In genomic region chr11:20304341-20304740, GRCm38 (mm10) we compare ENCODE assay signal across 9 mouse cellular contexts. TPM values are rescaled to one million over a fixed set of nuclear protein-coding genes. Genes with fewer than 3 reads are reported as not detected.
DNase-seq lines count a peak whose midpoint lies in the region; ATAC-seq lines count a peak whose summit lies in the region.
"Had no signal": no experiment of that assay in that cellular context is flagged by ENCODE, and none has a peak within 500 bp of the region (broad histone marks: within the 10 kb centered on the region; RNA-seq: fewer than 3 reads in every experiment).

No protein-coding gene starts in this region.

- H3K27ac ChIP-seq in forebrain, embryonic 10.5 days: no peak overlapping the region
- H3K27ac ChIP-seq in forebrain, embryonic 12.5 days: no peak overlapping the region
- H3K27ac ChIP-seq: midbrain, embryonic 12.5 days had no signal

- H3K4me2 ChIP-seq in forebrain, embryonic 12.5 days: no peak overlapping the region
- H3K4me2 ChIP-seq: midbrain, embryonic 12.5 days had no signal

- no peak overlapping the region for H3K9ac ChIP-seq in forebrain, embryonic 12.5 days
- H3K9ac ChIP-seq: midbrain, embryonic 12.5 days had no signal

- peak; percentile 29 for DNase-seq in forebrain, embryonic 10.5 days (ENCODE audit: extremely low spot score, low spot score)
- DNase-seq in right cerebral cortex, adult 2 months (ENCODE audit: low spot score in 2 of 2): peak; percentile 48 to 62
- DNase-seq in right cerebral cortex, postnatal 25 days: no peak
- peak; percentile 59 to 82 for DNase-seq in cerebellum, postnatal 14 days
- peak; percentile 42 for DNase-seq in kidney, postnatal 10 days

- H3K9me3 ChIP-seq in forebrain, embryonic 10.5 days: no peaks in the 10 kb centered on the region
- no peaks in the 10 kb centered on the region for H3K9me3 ChIP-seq in forebrain, embryonic 12.5 days
- H3K9me3 ChIP-seq: midbrain, embryonic 12.5 days had no signal

- WGBS in forebrain, embryonic 10.5 days: 67% methylated on average over 6 of the region's 6 CpGs
- 73% methylated on average over 6 of the region's 6 CpGs for WGBS in forebrain, embryonic 12.5 days

- no peaks in the 10 kb centered on the region for H3K4me1 ChIP-seq in forebrain, embryonic 10.5 days
- H3K4me1 ChIP-seq in forebrain, embryonic 12.5 days: no peaks in the 10 kb centered on the region
- H3K4me1 ChIP-seq: midbrain, embryonic 12.5 days had no signal

- H3K36me3 ChIP-seq in forebrain, embryonic 10.5 days (replicated peaks): peaks cover 64% of the 10 kb centered on the region
- peaks cover 56% of the 10 kb centered on the region for H3K36me3 ChIP-seq in forebrain, embryonic 12.5 days (replicated peaks)

- no peak overlapping the region for H3K4me3 ChIP-seq in forebrain, embryonic 10.5 days
- no peak overlapping the region for H3K4me3 ChIP-seq in forebrain, embryonic 12.5 days (replicated peaks)
- H3K4me3 ChIP-seq: midbrain, embryonic 12.5 days had no signal

- no peak for ATAC-seq in forebrain, embryonic 12.5 days (ENCODE audit: low FRiP score)
- ATAC-seq in megakaryocyte progenitor cell, adult 5-6 weeks (replicated peaks; ENCODE audit: poor library complexity): peak; percentile 65
- no peak for ATAC-seq in inflammation-experienced regulatory T-cells, adult 6 months

- H3K27me3 ChIP-seq in forebrain, embryonic 10.5 days (ENCODE audit: poor library complexity, severe bottlenecking): no peaks in the 10 kb centered on the region
- H3K27me3 ChIP-seq in forebrain, embryonic 12.5 days: no peaks in the 10 kb centered on the region
- H3K27me3 ChIP-seq: midbrain, embryonic 12.5 days had no signal

RNA-seq across cellular contexts. Expression of gene Slc1a4, which starts 28.2 kb away (rescaled TPM):
- polyA plus RNA-seq in forebrain, embryonic 10.5 days (2016; fragmentation: Nextera tagmentation; extraction: Ambion mirVana): 19.5 TPM in 2 replicates
- polyA plus RNA-seq in forebrain, embryonic 12.5 days (2016; fragmentation: Nextera tagmentation; extraction: Ambion mirVana): 24.7 and 29.1 TPM in 2 replicates
- total RNA-seq in megakaryocyte progenitor cell, adult 5-6 weeks (2015): 0.29 and 0.52 TPM in 2 replicates
- 0.37 and 0.75 TPM in 2 replicates for total RNA-seq in megakaryocyte progenitor cell, adult 5-6 weeks (2017)
- under 1 TPM; 0.13 to 0.50 (median 0.34) TPM for polyA plus RNA-seq in inflammation-experienced regulatory T-cells, adult 6 months (2017; shearing (Covaris generic))

RNA-seq across cellular contexts. Expression of gene Cep68, which starts 55.1 kb away (rescaled TPM):
- 43.2 and 45.3 TPM in 2 replicates for polyA plus RNA-seq in forebrain, embryonic 10.5 days (2016; fragmentation: Nextera tagmentation; extraction: Ambion mirVana)
- polyA plus RNA-seq in forebrain, embryonic 12.5 days (2016; fragmentation: Nextera tagmentation; extraction: Ambion mirVana): 36.3 and 41.2 TPM in 2 replicates
- 22.6 and 27.7 TPM in 2 replicates for total RNA-seq in megakaryocyte progenitor cell, adult 5-6 weeks (2015)
- 28.3 and 28.6 TPM in 2 replicates for total RNA-seq in megakaryocyte progenitor cell, adult 5-6 weeks (2017)
- polyA plus RNA-seq in inflammation-experienced regulatory T-cells, adult 6 months (2017; shearing (Covaris generic)): 10 to 100 TPM in 2 of 3 experiments, 1 to 10 TPM in 1; 9.9 to 15.0 (median 10.6) TPM

Comparison
In these comparisons a context has a peak if more than half of its experiments do, and no peak if none do; other contexts are left out.
1. RNA of gene Slc1a4, which starts 28.2 kb away (polyA plus RNA-seq): 24.7 to 29.1 TPM in forebrain, embryonic 12.5 days and 19.5 TPM in forebrain, embryonic 10.5 days; 0.13 to 0.50 TPM in inflammation-experienced regulatory T-cells, adult 6 months; every median in the first group is over 10 times any median in the second.